Mouse (Mus musculus) myocyte (in vitro differentiated cells): Measurements from ENCODE around the gene Gmpr2. TPM values are rescaled to one million over a fixed set of nuclear protein-coding genes. Genes with fewer than 3 reads are reported as not detected.
A peak's percentile ranks its signal among the peaks of the same experiment; 100 is the strongest.

Experiments
- H3K27me3 ChIP-seq: one replicate; pipeline ENCODE4 v1.6.1; 2011; ENCODE audit not compliant: control insufficient read depth, insufficient read depth, insufficient read length
- H3K36me3 ChIP-seq: one replicate; pipeline ENCODE4 v1.6.1; 2011; ENCODE audit not compliant: control insufficient read depth, insufficient read depth
- H3K4me2 ChIP-seq: one replicate; pipeline ENCODE4 v1.6.1; 2011; ENCODE audit warnings: low read depth, control low read depth
- H3K4me3 ChIP-seq: one replicate; pipeline ENCODE4 v1.5.1; 2011; ENCODE audit warnings: mild to moderate bottlenecking, control low read depth, moderate library complexity
- H3K79me2 ChIP-seq: one replicate; pipeline ENCODE4 v1.6.1; 2011; ENCODE audit not compliant: control insufficient read depth, insufficient read depth
- H3ac ChIP-seq: one replicate; pipeline ENCODE4 v1.6.1; 2011; ENCODE audit not compliant: control insufficient read depth, insufficient read length
- CEBPB ChIP-seq: IDR thresholded peaks from 2 replicates; pipeline ENCODE4 v1.6.1; 2011; ENCODE audit warnings: mild to moderate bottlenecking, moderate library complexity; ENCODE audit not compliant: poor library complexity, insufficient read depth, severe bottlenecking
- E2F4 ChIP-seq: IDR thresholded peaks from one replicate; pipeline ENCODE4 v1.6.1; 2011; ENCODE audit warnings: mild to moderate bottlenecking, control low read depth, moderate library complexity; ENCODE audit not compliant: insufficient read depth
- MAX ChIP-seq: IDR thresholded peaks from one replicate; pipeline ENCODE4 v1.6.1; 2011; ENCODE audit warnings: low read depth, mild to moderate bottlenecking, control low read depth
- MYOD1 ChIP-seq, 3 experiments: IDR thresholded peaks; one replicate each; pipeline ENCODE4 v1.6.1; 2011; ENCODE audit warnings: control low read depth in 2 of 3, low read depth in 2 of 3, mild to moderate bottlenecking in 2 of 3, moderate library complexity in 1 of 3; ENCODE audit not compliant: insufficient read length in 2 of 3, control insufficient read depth in 1 of 3
- MYOG ChIP-seq, 3 experiments: IDR thresholded peaks; one replicate each; pipeline ENCODE4 v1.6.1; 2011; ENCODE audit warnings: control low read depth in 2 of 3, low read depth in 2 of 3, mild to moderate bottlenecking in 2 of 3; ENCODE audit not compliant: insufficient read length in 2 of 3, control insufficient read depth in 1 of 3, insufficient read depth in 1 of 3
- POLR2A ChIP-seq: IDR thresholded peaks from one replicate; pipeline ENCODE4 v1.6.1; 2011; ENCODE audit warnings: low read depth, mild to moderate bottlenecking, control low read depth, moderate library complexity; ENCODE audit not compliant: insufficient read length
- POLR2AphosphoS2 ChIP-seq: IDR thresholded peaks from one replicate; pipeline ENCODE4 v1.6.1; 2011; ENCODE audit warnings: low read depth, control low read depth; ENCODE audit not compliant: insufficient read length
- REST ChIP-seq: IDR thresholded peaks from one replicate; pipeline ENCODE4 v1.6.1; 2011; ENCODE audit warnings: mild to moderate bottlenecking, control low read depth, moderate library complexity; ENCODE audit not compliant: insufficient read depth, insufficient read length
- SRF ChIP-seq: IDR thresholded peaks from one replicate; pipeline ENCODE4 v1.6.1; 2011; ENCODE audit warnings: low read depth; ENCODE audit not compliant: control insufficient read depth, insufficient read length
- TCF12 ChIP-seq: IDR thresholded peaks from one replicate; pipeline ENCODE4 v1.6.1; 2011; ENCODE audit warnings: mild to moderate bottlenecking, control low read depth; ENCODE audit not compliant: poor library complexity, insufficient read depth, severe bottlenecking
- TCF3 ChIP-seq: IDR thresholded peaks from one replicate; pipeline ENCODE4 v1.6.1; 2011; ENCODE audit warnings: low read depth, control low read depth; ENCODE audit not compliant: insufficient read length
- USF1 ChIP-seq: IDR thresholded peaks from one replicate; pipeline ENCODE4 v1.6.1; 2011; ENCODE audit warnings: low read depth, mild to moderate bottlenecking, control low read depth, moderate library complexity
- polyA plus RNA-seq: library from polyadenylated mRNA; unstranded; fragments of >200 nt; fragmentation: generic; extraction: Trizol; gene quantifications from one replicate; pipeline ENCODE4 v1.2.1, GENCODE M21; 2012; ENCODE audit warnings: missing spikeins

The Gmpr2 gene
- 11.9 TPM for polyA plus RNA-seq

- H3K4me3 ChIP-seq, result peak within 1 kb of the TSS; percentile 82
- H3K4me2 ChIP-seq, result peak within 1 kb of the TSS; percentile 90
- TF ChIP-seq MAX (peak; percentile 9), POLR2AphosphoS2 (peak; percentile 65), POLR2A (peak; percentile 72), MYOD1 (IDR thresholded peaks at IDR 0.05; ENCODE audit: control insufficient read depth in 1 of 3, insufficient read length in 2 of 3, low read depth in 2 of 3) (no peak), SRF (peak; percentile 42)
- H3K27me3 ChIP-seq, result no peaks in the 10 kb centered on the region
- H3ac ChIP-seq, result peak within 1 kb of the TSS; percentile 87
- H3K36me3 ChIP-seq, result peaks cover 12% of the 10 kb centered on the region
- peaks cover 54% of the 10 kb centered on the region for H3K79me2 ChIP-seq
These were observed at the start of gene Gmpr2, which contains the start of gene Nedd8 for GRCm38 (mm10) chr14:55671833-55672740. Gene Gmpr2, plus strand, starts transcription at chr14:55671941. Gene Nedd8, minus strand, starts transcription at chr14:55672124.

GRCm38 (mm10) chr14:55628077-55628827 is 43.5 kb upstream of the Gmpr2 start:
- no peaks in the 10 kb centered on the region for H3K79me2 ChIP-seq
- TF ChIP-seq POLR2AphosphoS2 (no peak), E2F4 (no peak)
- H3K4me2 ChIP-seq, result no peak overlapping the region

GRCm38 (mm10) chr14:55629312-55629711 is 42.4 kb upstream of the Gmpr2 start:
- H3K79me2 ChIP-seq, result no peaks in the 10 kb centered on the region
- H3K27me3 ChIP-seq, result no peaks in the 10 kb centered on the region
- H3K4me2 ChIP-seq, result no peak overlapping the region
- H3ac ChIP-seq, result no peak overlapping the region
- H3K4me3 ChIP-seq, result no peak overlapping the region
- H3K36me3 ChIP-seq, result peaks cover 24% of the 10 kb centered on the region
- TF ChIP-seq TCF12, result no peak
- no peak for TF ChIP-seq E2F4
- TF ChIP-seq MYOD1 (IDR thresholded peaks at IDR 0.05; ENCODE audit: control insufficient read depth in 1 of 3, insufficient read length in 2 of 3, low read depth in 2 of 3), result no peak
- no peak for TF ChIP-seq TCF3

More at GRCm38 (mm10) chr14:55628077-55628827, 43.5 kb upstream of the Gmpr2 start:
- Histone ChIP-seq H3K4me3 (no peak overlapping the region), H3ac (no peak overlapping the region), H3K27me3 (no peaks in the 10 kb centered on the region), H3K36me3 (peaks cover 16% of the 10 kb centered on the region)

GRCm38 (mm10) chr14:55634874-55635522 is 36.7 kb upstream of the Gmpr2 start:
- Histone ChIP-seq H3K36me3 (peaks cover 18% of the 10 kb centered on the region), H3ac (peak overlapping the region; percentile 30), H3K79me2 (peaks cover 3% of the 10 kb centered on the region), H3K4me2 (peak overlapping the region; percentile 90), H3K4me3 (peak overlapping the region; percentile 77), H3K27me3 (no peaks in the 10 kb centered on the region)
- TF ChIP-seq MAX (no peak), E2F4 (no peak), MYOD1 (IDR thresholded peaks at IDR 0.05; ENCODE audit: control insufficient read depth in 1 of 3, insufficient read length in 2 of 3, low read depth in 2 of 3) (peak; percentile 64 to 87 (median 86)), POLR2A (no peak)

- H3K4me3 ChIP-seq, result peak within 1 kb of the TSS; percentile 77
- H3ac ChIP-seq, result peak within 1 kb of the TSS; percentile 30
These were observed 36.2 kb upstream of the Gmpr2 start, which contains the start of gene Ipo4 for GRCm38 (mm10) chr14:55635523-55636007. Gene Ipo4, minus strand, starts transcription at chr14:55635957.

More at GRCm38 (mm10) chr14:55635523-55636007, 36.2 kb upstream of the Gmpr2 start, which contains the start of gene Ipo4:
- Histone ChIP-seq H3K36me3 (peaks cover 16% of the 10 kb centered on the region), H3K79me2 (peaks cover 9% of the 10 kb centered on the region), H3K4me2 (peak within 1 kb of the TSS; percentile 90), H3K27me3 (no peaks in the 10 kb centered on the region)
- no peak for TF ChIP-seq CEBPB
- peak; percentile 96 for TF ChIP-seq POLR2AphosphoS2
- TF ChIP-seq MAX, result peak; percentile 40
- no peak for TF ChIP-seq SRF
- TF ChIP-seq MYOD1 (IDR thresholded peaks at IDR 0.05; ENCODE audit: control insufficient read depth in 1 of 3, insufficient read length in 2 of 3, low read depth in 2 of 3), result peak in 2 of 3 experiments; percentile 35 to 80
- TF ChIP-seq E2F4, result no peak
- no peak for TF ChIP-seq TCF12
- TF ChIP-seq USF1, result peak; percentile 62
- no peak for TF ChIP-seq TCF3
- peak; percentile 78 for TF ChIP-seq POLR2A
- no peak for TF ChIP-seq REST
- peak; percentile 12 to 82 (median 75) for TF ChIP-seq MYOG (IDR thresholded peaks at IDR 0.05; ENCODE audit: control insufficient read depth in 1 of 3, insufficient read depth in 1 of 3, insufficient read length in 2 of 3, low read depth in 2 of 3)
